Mouse (Mus musculus): ENCODE measurements around the gene Gm45716. TPM values are rescaled to one million over a fixed set of nuclear protein-coding genes. Genes with fewer than 3 reads are reported as not detected.
"Not testable (repeated sequence)": the region's sequence is repeated elsewhere in the genome, so short reads cannot be mapped to it uniquely, and the experiment has no call there.

Gm45716 gene
- total RNA-seq, 2 experiments from 2014 or later, result 5.0 to 7.9 TPM

DNA sequence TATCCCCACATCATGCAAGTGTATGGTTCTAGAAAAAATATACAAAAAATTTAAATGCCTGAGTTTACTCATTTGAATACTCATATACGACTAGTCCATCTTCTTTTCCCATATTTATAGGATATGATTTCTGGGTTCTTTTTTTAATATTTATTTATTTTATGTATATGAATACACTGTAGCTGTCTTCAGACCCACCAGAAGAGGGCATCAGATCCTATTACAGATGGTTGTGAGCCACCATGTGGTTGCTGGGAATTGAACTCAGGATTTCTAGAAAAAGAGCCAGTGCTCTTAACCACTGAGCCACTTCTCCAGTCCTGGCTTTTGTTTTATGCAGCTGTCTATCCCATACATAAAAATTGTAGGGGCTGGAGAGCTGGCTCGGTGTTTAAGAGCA lies 94.5 kb downstream of the Gm45716 start:
- DNase-seq (ENCODE audit: low spot score in 2 of 2), result not testable (repeated sequence)

DNA sequence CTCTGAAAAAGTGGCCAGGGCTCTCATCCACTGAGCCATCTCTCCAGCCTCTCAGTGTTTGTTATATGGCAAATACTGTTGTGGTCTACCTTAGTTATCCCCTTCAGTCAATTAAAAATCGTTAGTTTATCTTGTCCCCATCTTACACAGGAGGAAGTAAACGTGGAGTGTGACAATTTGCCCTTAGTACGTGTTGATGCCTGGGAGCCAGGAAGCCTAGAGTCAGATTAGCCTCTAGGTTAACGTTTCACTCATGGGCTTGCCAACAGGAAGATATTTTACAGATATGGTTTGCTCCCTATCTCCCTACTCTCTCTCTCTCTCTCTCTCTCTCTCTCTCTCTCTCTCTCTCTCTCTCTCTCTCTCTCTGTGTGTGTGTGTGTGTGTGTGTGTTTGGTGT lies 95.7 kb downstream of the Gm45716 start:
- DNase-seq (ENCODE audit: low spot score in 2 of 2), result no peak

GRCm38 (mm10) chr11:90283601-90284000 lies 96.1 kb downstream of the Gm45716 start:
- DNase-seq (ENCODE audit: low spot score in 2 of 2), result peak; percentile 48 to 84

GRCm38 (mm10) chr11:90284079-90284478 lies 96.6 kb downstream of the Gm45716 start:
- DNase-seq (ENCODE audit: low spot score in 2 of 2), result no peak

- no peak for DNase-seq (ENCODE audit: low spot score in 2 of 2)
Observed at GRCm38 (mm10) chr11:90284623-90285022, 97.1 kb downstream of the Gm45716 start.

DNA sequence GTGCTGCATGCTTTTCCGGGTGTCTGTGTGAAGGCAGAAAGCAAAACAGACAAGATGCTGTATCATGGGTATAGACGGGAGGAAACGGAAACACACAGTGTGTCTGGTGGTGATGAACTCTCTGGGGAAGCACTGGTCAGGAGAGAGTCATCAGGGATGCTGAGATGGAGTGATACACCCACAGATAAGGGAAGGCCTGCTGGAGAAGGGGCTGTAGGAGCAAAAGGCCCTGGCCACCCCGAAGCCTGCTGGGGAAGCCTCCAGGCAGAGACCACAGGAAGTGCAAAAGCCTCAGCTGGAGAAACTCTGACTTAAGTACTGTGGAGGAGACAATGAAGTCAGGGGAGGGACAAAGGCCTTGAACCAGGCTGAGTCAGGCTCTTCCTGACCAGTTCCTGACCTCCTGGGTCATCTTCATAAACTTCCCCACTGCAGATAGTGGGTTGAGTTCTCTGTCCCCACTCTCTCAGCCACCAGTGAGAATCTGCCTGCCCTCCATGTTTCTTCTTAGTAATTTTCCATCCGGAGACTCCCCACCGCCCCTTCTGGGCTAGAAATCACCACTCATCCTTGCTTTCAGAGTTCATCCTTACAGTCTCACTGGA lies 99.2 kb downstream of the Gm45716 start:
- no peak for DNase-seq (ENCODE audit: low spot score in 2 of 2)

DNA sequence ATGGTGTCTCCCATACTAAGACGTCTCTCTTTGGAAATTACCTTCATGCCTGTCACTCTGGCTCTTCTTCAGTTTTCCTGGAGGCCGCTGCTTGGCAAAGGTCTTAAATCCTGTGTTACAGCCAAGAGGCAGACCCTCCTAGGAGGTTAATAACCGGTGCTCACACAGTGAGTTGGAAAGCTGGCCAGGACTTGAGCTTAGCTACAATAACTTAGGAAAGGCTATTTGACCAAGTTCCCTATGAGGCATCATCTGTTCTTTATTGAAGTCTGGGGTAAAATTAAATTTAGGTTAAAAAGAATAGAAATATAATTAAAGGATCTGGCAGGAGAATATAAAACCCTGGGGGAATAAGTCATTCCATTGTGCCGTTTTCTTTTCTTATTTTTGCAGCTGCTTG lies 103.7 kb downstream of the Gm45716 start:
- no peak for DNase-seq (ENCODE audit: low spot score in 2 of 2)

GRCm38 (mm10) chr11:90292766-90293165 lies 105.3 kb downstream of the Gm45716 start:
- DNase-seq (ENCODE audit: low spot score in 2 of 2), result no peak

DNA sequence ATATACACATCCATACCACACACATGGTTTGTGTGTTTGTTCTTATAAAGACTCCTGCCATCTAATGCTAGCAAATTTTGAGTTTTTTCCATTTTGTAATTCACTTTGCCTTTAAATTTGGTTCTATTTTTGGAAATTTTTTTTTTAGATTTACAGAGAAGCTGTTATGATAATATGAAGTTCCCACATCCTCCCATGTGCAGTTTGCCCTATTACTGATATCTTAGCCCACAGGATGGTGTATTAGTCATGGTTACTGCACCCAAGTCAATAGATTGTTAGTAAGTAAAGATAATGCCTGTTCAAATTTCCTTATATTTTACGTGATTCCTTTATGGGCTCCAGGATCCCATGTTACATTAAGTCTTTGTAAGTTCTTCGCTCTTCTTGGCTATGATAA lies 107.1 kb downstream of the Gm45716 start:
- DNase-seq (ENCODE audit: low spot score in 2 of 2), result no peak

Other genes starting within 250 kb of the Gm45716 start
- 1 to 10 TPM; 1.5 to 1.8 TPM for gene Pctp, start 184.8 kb upstream of the Gm45716 start, total RNA-seq (2021)
- gene Tmem100, start 157.3 kb upstream of the Gm45716 start, total RNA-seq (2021), result 10 to 100 TPM; 14.3 to 14.4 TPM
- gene Mmd, start 61.8 kb downstream of the Gm45716 start, total RNA-seq (2021), result 100 to 1,000 TPM; 376 to 382 TPM
- 100 to 1,000 TPM in 1 of 2 experiments, 10 to 100 TPM in 1; 96.0 to 105 TPM for gene Hlf, start 203.2 kb downstream of the Gm45716 start, total RNA-seq (2021)